Mouse (Mus musculus): ENCODE data around the gene Glod5.
A peak's percentile ranks its signal among the peaks of the same experiment; 100 is the strongest.

The Glod5 gene

GRCm38 (mm10) chrX:7967596-7968201, 50.6 kb downstream of the Glod5 start:
- no peak for DNase-seq

- DNase-seq: no peak
Measured at GRCm38 (mm10) chrX:7966161-7966560, 52.1 kb downstream of the Glod5 start.

GRCm38 (mm10) chrX:7963829-7964626, 54.3 kb downstream of the Glod5 start:
- DNase-seq: peak; percentile 61

- DNase-seq: no peak
Measured at GRCm38 (mm10) chrX:7958868-7959267, 59.4 kb downstream of the Glod5 start.
